Mouse (Mus musculus): ENCODE results near the gene Ier3.
A peak's percentile ranks its signal among the peaks of the same experiment; 100 is the strongest.

Gene Ier3

DNA sequence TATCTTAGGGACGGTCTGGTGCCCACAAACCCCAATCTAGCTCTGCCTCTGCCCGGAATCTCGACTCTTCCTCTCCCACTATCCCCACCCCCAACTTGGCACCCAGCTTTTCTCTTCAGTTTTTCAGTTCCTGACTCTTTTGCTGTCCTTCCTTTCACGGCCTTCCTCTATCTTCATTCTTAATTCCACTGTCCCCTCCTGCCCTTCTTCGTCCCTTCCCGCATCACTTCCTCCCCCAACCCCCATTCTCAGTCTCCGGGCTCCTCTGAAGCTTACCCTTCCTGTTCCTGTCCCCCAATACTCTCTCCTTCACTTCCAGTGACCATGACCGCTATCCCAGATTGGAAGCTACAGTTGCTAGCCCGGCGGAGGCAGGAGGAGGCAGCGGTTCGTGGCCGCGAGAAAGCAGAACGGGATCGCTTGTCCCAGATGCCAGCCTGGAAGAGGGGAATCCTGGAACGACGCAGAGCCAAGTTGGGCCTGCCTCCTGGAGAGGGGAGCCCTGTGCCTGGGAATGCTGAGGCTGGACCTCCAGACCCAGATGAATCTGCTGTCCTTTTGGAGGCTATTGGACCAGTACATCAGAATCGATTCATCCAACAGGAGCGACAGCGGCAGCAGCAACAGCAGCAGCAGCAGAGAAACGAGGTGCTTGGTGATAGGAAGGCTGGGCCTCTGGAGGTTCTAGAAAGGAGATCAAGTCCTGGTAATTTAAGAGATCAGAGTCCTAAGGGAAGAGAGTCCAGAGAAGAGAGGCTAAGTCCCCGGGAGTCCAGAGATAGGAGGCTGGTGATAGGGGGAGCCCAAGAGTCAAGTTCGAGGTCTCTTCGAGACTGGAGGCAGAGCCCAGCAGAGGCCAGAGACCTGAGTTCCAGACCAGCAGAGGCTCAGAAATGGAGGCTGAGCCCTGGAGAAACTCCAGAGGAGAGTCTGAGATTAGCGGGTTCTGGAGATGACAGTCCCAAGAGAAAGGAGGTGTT, 45.7 kb downstream of the Ier3 start:
- peak; percentile 68 for DNase-seq (ENCODE audit: low read depth, low spot score)

- peak; percentile 80 for DNase-seq (ENCODE audit: low read depth, low spot score)
Measured at GRCm38 (mm10) chr17:35868165-35868820, 46.8 kb downstream of the Ier3 start.

- no peak for DNase-seq (ENCODE audit: low read depth, low spot score)
Measured at GRCm38 (mm10) chr17:35868961-35869345, 47.5 kb downstream of the Ier3 start.

DNA sequence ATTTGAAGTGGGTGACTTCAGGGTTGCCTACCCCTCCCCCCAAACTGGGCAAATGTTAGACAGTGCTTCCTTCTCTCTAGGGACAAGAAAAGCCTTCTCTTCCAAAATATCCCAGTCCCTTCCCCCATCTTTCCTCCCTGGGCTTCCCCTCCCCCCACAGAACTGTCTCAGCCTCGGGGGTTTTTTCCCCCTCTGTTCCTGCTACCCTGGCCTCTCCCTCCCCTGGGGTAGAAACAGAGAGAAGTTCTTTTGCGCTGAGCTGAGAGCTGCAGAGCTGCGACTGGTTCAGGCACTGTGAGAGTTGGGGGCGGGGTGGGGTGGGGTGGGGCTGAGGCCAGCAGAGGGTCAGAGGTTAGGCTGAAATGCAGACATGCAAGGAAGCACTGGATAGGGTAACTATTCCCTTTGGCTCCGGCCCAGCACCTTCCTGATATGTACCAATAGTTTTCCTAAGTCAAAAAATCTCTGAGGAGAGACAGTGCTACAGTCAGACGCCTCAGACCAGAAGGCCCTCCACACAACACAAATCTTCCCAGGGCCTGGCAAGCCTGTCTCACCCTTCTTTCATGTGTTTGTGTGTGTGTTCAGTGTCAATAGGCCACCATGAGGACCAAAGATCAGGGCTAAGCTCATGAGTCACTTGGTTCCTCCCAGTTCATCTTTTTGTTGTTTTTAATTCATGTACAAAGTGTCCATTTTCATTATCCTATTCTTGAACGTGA, 48.0 kb downstream of the Ier3 start:
- peak; percentile 42 for DNase-seq (ENCODE audit: low read depth, low spot score)

DNA sequence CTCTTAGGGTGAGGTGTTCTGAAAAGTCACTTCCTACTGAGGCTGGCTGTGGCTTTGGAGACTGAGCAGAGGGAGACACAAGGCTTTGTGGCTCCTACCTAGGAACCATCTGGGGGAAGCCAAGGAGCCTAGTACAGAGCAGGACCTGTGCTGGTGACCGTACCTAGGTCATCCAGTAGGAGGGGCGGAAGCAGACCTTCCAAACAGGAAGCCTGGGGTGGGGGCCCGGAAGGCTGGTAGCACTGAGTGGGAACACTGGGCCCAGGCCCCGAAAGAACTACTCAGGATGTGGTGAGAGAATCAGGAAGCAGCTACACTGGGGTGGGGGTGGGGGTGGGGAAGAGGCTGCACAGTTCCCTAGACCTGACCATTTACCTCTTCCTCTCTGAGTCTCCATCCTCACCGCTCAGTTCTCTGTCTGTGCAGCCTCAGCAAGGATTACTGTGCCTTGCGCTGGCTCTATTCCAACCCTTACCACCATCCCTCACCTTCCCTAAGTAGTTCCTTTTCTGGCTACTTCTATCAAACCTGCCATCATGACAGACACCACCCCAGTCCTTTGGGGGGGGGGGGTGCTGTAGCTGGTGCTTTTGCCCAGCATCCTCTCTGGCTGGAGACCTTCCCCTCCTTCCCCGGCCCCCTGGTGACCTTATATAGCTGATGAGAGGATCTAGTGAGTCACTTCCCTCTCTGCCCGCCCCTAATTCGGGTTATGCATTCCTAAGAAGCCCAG, 48.8 kb downstream of the Ier3 start:
- peak; percentile 80 for DNase-seq (ENCODE audit: low read depth, low spot score)

- peak; percentile 80 for DNase-seq (ENCODE audit: low read depth, low spot score)
Measured at GRCm38 (mm10) chr17:35870884-35871696, 49.6 kb downstream of the Ier3 start.

Data from CD4-positive, CD25-positive, alpha-beta regulatory T cell, adult 2 months (primary cell).